Mouse (Mus musculus): ENCODE results near the gene Mmp7. TPM values are rescaled to one million over a fixed set of nuclear protein-coding genes. Genes with fewer than 3 reads are reported as not detected.
A peak's percentile ranks its signal among the peaks of the same experiment; 100 is the strongest.

Mmp7 gene
- total RNA-seq (2021): not detected

DNA sequence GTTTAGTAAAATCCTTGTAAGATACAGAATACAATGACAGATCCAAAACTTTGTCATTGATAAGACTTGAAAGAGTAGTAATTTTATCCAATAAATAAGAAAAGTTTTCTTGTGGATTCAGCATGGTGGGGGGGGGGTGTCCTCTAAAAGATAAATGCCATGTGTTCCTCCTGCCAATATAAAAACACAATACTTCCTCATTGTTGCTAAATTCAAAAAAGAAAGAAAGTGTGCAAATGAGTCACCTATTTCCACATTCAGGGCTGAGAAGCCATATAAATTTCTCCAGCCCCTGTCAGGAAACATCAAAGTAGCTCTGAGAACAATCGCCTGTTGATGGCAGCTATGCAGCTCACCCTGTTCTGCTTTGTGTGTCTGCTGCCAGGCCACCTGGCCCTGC lies at the start of gene Mmp7:
TSS of gene Mmp7 (plus strand) at position 301 of the 400 bp plus-strand sequence.
- intact Hi-C loops (cut with DNase I): no loop called here
- DNase-seq: no peak

DNA sequence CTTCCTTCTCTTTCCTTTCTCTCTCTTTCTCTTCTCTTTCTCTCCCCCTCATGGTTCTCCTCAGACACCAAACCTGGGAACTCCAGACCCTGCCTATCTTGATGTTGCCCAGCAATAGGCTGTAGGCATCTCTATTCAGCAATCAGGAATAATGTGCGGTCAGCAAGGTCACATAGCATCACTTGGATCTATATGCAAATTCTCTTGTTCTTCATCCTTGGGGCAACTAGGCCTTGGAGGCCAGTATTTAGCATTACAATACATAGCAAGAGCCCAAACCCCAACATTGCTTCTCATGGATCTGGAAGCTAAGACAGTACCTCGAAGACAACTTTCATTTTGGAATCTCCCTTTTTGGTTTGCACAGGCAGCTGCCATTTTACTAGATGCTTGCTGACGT lies 44.0 kb upstream of the Mmp7 start:
- DNase-seq: no peak
- intact Hi-C loops (cut with DNase I): no loop called here

DNA sequence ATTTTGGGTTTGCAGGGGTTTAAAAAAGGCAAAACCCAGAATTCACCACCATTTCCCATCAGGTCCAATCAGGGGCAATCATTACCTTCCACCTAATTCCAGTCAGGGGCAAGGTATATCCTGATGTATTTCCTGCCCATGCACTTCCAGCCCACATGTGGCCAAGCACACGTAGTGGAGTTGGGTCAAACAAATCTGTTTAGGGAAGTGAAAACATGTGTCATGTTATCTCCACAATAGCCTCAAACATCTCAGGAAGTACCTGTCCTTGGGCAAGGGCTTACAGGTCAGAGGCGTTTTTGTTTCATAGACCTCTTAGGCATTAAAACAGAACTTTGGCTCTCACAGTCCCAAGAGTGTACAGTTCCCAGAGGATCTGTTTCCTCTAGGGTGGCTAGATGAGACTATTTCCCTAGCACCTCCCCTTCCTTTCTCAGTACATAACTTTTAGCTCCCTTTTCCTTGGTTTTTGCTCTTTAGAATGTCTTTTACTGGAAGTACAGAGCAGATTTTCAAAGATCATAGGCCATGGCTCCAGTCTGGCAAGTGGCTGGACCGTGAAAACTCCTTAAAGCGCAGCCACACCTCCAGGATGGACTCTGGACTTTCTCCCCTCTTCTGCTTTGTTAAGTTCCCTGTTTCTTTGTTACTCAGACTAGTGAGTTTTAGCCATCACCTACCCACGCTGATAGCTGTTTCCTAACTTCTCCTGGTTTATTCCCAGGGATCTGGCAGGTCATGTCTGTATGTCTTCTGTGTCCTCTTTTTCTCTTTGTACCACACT lies 41.3 kb upstream of the Mmp7 start:
- DNase-seq: no peak
- intact Hi-C loops (cut with DNase I): no loop called here

DNA sequence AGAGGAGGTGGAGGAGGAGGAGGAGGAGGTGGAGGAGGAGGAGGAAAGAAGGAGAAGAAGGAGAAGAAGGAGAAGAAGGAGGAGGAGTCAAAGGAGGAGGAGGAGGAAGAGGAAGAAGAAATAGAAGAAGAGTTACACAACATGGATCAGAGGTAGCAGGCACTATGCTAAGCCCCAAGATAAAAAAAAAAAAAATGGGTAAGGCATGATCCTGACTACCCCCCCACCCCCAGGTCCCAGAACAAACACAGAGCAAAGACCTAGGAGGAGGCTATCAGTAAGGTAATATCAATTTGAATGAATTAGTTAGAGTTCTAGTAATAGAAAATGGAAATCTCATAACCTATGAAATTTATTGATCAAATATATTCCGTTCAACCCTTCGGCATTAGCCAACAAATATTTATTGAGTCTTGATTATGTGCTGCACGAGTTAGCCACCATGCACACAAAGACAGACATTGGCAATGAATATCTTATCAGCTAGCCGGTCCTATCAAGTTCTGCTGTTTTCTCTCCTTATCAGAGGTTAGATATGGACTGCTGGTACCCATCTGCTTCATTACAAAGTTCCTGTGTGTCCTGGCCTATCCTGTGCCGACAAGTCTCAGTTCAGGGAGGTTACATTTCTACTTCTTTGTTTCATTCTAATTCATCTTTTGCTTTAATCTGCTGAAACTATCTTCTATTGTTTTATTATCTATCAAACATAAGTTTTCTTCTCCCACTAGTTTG lies 39.4 kb upstream of the Mmp7 start:
- intact Hi-C loops (cut with DNase I): no loop called here
- no peak for DNase-seq

DNA sequence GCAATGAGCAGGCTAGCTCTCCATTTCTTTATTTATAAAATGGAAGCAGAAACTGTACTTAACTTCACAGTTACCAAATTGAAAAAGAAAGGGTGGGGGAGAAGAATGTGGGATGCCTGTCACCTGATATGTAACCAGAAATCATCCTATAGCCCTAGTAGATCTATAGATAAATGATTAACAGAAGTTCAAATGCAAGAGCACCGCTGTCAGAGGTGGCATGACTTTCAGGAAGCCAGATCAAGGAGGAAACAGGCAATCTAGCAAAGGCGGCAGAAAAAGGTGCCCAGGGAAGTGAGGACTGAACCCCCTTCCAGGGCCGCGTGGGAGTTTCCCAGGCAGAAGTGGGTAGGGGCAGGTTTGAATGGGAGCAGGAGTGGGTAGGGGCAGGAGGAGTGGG lies 33.9 kb upstream of the Mmp7 start:
- intact Hi-C loops (cut with DNase I): no loop called here
- DNase-seq: no peak

DNA sequence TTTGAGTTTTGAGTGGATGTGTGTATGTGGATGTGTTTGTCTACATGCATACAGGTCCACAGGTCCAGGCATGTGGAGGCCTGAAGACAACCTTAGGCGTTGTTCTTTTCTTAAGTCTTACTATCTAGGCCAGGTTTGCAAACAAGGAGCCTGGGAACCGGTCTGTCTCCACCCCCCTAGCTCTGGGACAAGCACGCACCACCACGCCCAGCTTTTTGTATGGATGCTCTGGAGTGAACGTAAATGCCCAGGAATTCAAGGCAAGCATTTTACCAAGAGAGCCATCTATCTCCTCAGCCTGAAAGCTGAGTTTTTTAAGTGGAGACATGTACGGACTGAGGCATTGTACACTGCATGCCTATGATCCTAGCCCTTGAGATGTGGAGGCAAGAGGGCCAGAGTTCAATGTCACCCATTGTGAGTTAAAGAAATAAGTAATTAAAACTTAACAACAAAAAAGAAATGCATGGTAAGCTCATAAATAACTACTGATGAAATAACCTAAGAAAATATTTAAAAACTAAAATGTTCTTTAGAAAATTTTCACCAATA lies 32.3 kb upstream of the Mmp7 start:
- no peak for DNase-seq
- intact Hi-C loops (cut with DNase I): no loop called here

DNA sequence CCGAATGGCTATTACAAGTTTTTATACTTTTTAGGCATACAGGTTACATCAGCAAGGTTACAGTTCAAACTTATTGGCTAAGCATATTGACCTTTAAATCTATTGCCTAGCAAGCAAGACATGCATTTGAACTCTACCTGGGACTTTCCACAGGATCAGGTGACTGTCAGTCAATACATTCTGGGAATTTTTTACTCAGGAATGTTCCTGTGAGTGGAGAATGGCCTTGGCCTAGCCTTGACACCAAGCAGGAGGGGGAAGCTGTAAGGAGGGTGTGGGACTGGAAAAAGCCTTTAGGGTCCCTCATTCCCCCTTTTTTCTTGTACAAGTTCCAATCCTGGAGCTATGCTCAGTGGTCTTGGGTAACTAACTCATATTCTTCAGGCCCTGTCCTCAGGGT lies 30.5 kb upstream of the Mmp7 start:
- intact Hi-C loops (cut with DNase I): no loop called here
- DNase-seq: no peak

DNA sequence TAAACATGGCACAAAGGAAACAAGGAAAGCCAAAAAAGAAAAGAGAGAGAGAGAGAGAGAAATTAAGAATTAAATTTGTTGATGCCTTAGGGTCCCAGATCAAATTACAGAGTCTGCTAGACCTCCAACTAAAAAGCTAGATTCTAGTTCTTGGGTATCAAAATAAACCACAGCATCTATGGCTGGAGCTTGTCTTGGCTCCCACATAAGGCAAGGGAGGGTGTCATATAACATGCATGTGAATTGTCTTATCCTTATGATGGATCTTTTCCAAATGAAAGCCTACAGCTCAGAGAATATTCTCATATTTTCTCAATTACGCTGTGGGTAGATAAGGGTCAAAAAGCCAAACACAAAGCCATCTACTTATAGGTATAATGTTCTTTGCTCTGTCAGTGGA lies 22.2 kb upstream of the Mmp7 start:
- DNase-seq: no peak
- intact Hi-C loops (cut with DNase I): no loop called here

DNA sequence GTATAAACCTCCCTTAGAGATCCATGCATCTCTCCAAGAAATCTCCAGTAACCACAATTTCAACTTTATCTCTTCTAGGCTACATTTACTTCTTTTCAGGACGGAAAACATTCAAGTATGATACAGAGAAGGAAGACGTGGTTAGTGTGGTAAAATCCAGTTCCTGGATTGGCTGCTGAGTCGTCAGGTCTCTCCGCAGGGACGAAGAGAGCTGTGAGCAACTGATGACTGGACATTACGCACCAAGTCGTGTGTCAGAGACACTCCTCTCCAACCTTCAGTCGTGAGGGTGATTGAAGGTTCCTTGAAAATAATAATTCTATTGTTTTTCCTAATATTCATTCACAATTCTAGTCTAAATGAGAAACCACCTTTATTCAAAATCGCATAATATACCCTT lies 18.9 kb upstream of the Mmp7 start:
- intact Hi-C loops (cut with DNase I): no loop called here
- no peak for DNase-seq

DNA sequence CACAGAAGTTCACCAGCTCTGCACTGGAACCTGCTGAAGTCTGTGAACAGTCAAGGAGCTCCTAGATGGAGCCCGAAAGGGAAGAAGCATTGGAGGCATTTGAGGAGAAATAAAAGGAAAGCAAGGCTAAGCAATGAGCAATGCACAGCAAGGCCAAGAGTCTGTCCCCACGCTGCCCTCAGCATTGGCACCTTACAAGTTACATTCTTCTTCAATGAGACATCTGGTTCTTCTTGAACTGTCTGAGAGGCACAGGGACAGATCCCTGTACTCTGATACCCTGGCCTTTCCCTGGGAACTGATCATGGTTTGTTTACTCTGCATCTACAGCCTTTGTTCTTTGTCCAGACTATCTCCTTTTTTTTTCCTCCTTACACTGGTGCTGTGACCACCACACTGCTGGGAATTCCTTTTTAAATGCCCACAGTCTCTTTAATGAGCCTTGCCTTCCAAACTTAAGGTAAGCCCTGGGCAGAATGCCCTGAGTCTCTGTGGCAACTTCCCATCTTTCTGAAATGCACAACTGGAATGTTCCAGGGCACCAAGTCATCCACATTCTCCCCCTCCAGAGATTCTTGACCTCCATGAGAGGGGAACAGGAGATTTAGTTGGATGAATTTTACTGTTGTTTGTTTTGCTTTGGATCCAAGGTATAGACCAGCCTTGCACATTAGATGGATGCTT lies 13.6 kb upstream of the Mmp7 start:
- DNase-seq: no peak
- intact Hi-C loops (cut with DNase I): no loop called here

DNA sequence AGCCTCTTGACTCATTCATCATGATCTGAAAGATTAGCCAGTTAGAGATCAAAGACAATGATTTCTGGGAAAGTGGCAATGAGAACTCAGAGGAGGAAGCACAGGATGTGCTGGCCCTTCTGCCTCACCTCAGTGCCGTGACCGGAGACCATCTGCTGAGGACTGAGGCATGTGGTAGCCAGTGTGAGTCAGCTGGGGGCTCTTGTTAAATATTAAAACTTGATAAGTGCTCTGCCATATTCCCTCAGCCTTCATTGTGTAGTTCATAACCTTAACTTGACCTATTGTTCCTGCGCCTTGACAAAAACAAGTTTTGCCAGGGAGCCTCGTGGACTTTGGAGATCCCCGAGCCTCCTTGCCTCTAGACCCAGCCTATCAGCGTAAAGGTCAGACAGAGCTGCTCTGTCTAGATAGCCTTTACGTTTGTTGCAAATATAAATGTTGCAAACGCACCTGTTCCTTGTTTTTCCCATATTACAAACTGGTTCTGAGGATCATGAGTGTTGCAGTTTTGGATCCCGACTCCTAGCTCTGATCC lies 9.7 kb upstream of the Mmp7 start:
- intact Hi-C loops (cut with DNase I): no loop called here
- DNase-seq: no peak

DNA sequence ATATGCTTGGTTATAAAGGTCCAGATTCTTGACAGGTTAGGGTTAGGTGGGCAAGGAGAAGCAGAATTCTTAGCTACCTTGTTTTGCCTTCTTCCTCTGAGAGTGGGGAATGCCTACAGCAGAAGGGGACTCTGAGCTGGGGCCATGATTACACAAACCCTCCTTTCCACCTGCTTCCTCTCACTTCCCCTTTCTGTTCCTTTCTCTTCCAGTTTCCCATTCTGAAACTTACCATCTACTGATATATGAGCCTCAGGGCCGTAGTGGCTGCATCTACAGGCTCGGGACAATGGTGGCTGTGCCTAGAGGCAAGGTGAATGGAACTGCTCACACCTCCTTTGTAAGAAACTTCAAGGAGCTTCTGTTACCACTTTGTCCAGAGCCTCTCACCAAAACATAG lies 5.9 kb upstream of the Mmp7 start:
- intact Hi-C loops (cut with DNase I): no loop called here

DNA sequence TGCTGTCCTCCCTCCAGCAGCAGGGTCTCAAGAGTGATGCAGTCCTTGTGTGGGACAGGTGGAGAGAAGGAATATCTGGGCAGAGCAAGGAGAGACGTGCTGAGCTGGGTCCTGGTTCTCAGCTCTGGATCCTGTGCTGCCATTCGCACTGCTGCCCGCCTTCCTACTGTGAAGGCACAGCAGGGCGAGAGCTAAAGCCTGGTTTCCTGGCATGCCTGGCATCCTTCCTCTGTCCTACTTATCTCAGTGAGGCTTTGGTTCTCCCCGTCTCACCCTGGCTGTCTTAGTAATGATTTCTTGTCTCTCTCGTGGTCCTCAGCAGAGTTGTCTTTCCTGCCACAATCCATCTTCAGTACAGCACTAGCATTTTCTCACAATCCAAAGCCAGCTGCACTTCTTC lies 2.1 kb upstream of the Mmp7 start:
- no peak for DNase-seq
- intact Hi-C loops (cut with DNase I): no loop called here

More for the DNA sequence above, 5.9 kb upstream of the Mmp7 start:
- no peak for DNase-seq

DNA sequence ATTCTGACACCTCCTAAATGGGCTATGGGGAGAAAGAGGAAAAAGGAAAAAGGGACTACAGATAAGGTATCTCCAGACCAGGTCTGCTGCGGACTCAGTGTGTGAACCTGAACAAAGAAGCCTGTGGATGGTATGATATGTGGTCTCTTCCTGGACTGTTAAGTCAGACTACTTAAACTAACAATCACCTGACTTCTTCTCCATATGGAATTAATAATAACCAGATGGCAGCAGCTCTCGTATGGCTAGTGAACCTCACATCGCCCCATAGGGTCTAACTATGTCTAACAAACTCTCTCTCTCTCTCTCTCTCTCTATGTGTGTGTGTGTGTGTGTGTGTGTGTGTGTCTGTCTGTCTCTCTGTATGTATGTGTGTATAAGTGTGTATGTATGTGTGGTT lies 2.1 kb downstream of the Mmp7 start:
- intact Hi-C loops (cut with DNase I): no loop called here
- DNase-seq: no peak

DNA sequence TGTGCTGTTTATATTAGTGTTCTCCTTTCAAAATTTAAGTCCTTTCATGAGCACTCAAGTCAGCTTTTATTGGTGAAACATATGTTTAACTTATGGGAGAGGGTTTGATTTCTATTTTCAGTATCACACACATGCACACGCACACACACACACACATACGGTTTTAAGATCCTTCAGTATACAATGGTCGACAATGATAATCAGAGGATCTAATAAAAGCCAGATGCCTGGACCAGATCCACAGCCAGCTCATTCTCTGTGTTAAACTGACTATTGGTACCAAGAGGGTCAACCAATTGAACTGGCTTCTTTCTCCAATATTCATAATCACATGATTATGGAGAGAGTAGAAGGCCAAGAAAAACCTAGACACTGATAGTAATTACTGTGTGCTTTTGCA lies 3.8 kb downstream of the Mmp7 start:
- intact Hi-C loops (cut with DNase I): no loop called here
- no peak for DNase-seq

DNA sequence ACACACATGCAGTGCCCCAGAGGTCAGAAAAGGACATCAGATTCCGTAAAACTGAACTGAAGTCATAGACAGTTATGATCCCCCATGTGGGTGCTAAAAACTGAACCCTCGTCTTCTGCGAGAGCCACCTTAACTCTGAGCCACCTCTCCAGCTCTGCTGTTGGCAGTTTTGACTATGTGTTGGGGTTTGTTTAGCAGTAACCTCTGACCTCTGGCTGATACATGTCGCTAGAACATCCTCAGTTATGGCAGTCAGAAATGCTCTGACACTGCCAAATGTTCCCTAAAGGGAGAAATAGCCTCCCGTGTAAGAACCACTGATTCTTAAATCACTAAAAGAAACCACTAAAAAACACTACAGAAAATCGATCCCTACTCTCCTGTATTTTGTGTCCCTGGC lies 16.8 kb downstream of the Mmp7 start:
- DNase-seq: no peak
- intact Hi-C loops (cut with DNase I): no loop called here

DNA sequence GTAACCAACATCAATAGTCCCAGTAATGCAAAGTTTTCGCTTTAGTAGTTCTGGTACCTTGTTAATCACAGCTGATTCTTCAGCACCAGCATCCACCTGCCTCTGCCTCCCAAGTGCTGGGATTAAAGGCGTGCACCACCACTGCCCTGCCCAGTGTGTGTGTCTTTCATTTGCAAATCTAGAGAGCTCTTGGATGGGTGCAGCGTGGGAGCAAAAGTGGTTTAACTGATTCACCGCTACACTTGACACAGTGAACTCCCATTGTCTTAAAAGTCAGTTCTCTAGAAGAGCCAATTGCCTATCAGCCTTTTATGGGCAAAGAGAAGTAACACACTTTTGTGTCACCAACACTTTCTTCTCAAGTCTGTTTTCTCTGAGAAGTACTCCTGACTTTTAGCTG lies 19.3 kb downstream of the Mmp7 start:
- intact Hi-C loops (cut with DNase I): loop anchor here (5.0 to 10.0 kb wide), 3 partner anchors 114 to 496 kb away; no protein-coding TSS in a partner anchor
- DNase-seq: no peak

DNA sequence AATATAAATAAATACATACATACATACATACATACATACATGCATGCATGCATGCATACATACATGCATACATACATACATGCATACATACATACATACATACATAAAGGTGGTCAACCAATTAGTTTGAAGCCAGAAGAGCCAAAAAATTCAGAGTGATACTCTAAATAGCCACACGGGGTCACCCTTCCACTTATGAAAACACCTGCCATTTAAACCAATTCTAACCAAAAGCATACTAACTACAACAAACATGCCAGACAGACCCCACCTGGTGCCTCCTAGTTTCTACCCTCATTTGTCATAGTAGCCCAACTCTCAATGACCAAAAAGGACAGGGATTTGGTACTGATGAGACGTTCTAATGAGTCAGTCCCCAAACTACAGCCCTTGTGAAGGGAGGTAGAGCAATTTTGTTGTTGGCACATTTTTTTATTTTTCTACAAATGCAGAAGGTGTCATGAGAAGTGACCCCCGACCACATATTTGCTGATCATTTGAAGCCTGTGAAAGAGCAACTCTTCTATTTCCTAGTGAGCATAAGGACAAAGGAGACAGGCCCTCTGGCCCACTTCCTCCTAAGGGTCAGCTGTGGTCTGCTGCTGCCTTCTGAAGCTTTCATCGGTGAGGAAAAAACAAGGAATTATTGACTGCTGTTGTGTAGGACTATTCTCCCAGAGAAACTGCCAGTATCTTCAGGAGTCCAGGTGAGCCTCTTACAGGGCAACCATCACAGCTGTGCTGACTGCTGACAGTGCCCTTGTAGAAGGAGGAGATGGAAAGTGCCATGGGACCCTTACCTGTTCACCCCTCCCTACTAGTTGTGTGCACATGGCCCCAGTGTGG lies 22.4 kb downstream of the Mmp7 start:
- intact Hi-C loops (cut with DNase I): loop anchor here (1.0 to 10.0 kb wide), 5 partner anchors 111 to 493 kb away; no protein-coding TSS in a partner anchor
- DNase-seq: peak; percentile 35 to 71

DNA sequence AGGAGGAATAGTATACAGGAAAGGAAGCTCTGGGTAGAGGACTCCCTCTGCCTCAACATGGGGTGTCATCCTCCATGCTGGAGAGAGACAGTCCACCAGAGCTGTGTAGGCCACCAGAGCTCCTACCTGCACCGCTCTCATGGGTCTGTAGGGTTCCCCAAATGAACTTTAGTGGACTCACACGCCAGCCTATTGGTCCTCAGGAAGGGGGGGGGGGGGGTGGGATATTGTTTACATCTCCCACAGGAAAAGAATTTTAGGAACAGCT lies 23.0 kb downstream of the Mmp7 start:
- intact Hi-C loops (cut with DNase I): loop anchor here (1.0 to 10.0 kb wide), 6 partner anchors 47 to 492 kb away; partner anchors contain the start of gene Tmem123
- DNase-seq: no peak

DNA sequence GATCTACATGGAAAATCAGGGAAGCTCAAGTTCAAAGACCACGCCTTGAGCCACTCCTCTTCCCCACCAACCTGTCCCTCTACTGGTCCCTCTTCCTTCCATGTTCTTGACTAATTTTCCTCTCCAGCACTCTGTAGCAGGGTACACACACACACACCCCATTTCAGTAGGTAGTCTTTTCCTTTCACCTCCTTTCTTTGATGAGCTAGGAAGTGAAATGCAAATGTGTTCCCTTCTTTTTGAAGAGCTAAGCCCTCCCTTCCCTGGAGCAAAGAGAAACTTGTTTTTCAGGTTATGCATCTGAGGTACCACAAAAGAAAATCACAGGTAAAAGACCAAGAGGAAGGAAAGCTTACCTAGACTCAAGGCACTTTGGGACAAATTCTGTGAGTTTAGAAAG lies 29.7 kb downstream of the Mmp7 start:
- intact Hi-C loops (cut with DNase I): no loop called here
- no peak for DNase-seq

Data from heart, postnatal 10 days (tissue).